Mouse (Mus musculus): ENCODE data around the gene Vegfb.
"Not testable (repeated sequence)": the region's sequence is repeated elsewhere in the genome, so short reads cannot be mapped to it uniquely, and the experiment has no call there.

The Vegfb gene

GRCm38 (mm10) chr19:6992011-6992858 is 4.8 kb upstream of the Vegfb start, which contains the start of gene Dnajc4:
Dnajc4 (minus strand) TSS chr19:6992572.
- peak; percentile 90 for DNase-seq (ENCODE audit: low read depth, low spot score)

GRCm38 (mm10) chr19:6991166-6991565 is 3.7 kb upstream of the Vegfb start:
- DNase-seq (ENCODE audit: low read depth, low spot score): not testable (repeated sequence)

DNA sequence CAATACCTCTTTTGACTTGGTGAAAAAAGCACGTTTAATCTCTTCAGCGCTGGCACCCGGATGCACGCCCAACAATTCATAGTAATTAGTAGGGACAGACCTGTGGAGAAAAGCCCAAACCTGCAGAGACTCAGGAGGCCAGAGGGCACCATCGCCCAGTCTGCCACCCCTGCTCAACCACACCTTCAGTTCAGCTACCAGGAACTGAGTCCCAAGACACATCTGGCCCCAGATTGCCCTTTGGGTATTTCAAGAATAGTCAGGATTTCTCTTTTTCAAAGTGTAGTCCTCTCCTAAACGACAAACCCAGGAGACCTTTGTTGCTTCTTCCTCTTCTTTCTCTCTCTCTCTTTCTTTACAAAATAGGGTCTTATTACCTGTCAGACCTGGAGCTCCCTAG is 3.3 kb upstream of the Vegfb start:
- DNase-seq (ENCODE audit: low read depth, low spot score): no peak

GRCm38 (mm10) chr19:6989251-6989650 is 1.8 kb upstream of the Vegfb start:
- no peak for DNase-seq (ENCODE audit: low read depth, low spot score)

GRCm38 (mm10) chr19:6987904-6988285 is 444 bp upstream of the Vegfb start:
- no peak for DNase-seq (ENCODE audit: low read depth, low spot score)

DNA sequence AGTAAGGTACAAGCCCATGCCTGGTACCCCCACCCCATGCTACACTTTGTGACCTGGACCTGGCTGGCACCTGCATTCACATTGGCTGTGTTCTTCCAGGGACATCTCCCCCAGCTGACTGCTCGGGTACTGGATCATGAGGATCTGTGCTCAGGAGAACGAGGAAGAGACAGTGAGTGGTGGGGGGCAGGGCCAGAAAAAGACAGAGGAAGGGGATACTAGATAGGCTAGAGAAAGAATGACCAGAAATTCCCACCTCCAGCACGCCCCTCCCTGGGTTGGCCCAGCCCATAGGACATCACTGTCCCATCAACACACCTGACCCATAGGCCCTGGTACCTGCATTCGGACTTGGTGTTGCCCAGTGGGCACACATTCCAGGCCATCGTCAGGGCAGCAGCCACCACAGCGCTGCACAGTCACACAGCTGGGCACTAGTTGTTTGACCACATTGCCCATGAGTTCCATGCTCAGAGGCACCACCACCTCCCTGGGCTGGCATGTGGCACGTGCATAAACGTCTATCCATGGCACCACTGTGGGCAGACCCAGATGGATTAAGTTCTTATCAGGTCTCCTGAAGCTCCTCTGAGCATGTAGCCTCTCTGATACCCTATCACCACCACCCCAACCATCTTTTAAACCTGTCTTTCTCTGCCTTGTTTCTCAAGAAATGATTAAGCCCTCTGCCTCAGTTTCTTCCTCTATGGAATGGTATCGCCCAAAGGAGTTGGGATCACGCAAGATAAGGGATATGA is 1.3 kb downstream of the Vegfb start:
- no peak for DNase-seq (ENCODE audit: low read depth, low spot score)

DNA sequence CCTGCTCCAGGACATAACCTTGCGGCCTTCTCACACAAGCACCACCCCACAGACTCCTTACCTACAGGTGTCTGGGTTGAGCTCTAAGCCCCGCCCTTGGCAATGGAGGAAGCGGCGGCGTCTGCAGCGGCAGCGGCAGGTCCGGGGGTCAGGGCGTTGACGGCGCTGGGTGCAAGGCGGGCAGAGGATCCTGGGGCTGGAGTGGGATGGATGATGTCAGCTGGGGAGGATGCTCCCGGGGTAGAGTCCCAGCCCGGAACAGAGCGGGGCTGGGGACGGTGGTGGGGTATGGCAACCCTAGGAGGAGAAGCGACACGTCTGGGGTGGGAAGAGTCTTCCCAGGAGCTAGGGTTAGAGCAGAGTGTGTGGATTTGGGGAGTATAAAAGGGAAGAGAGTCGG is 2.2 kb downstream of the Vegfb start:
- DNase-seq (ENCODE audit: low read depth, low spot score): no peak

- no peak for DNase-seq (ENCODE audit: low read depth, low spot score)
These were observed 3.8 kb downstream of the Vegfb start for GRCm38 (mm10) chr19:6983621-6984020.

DNA sequence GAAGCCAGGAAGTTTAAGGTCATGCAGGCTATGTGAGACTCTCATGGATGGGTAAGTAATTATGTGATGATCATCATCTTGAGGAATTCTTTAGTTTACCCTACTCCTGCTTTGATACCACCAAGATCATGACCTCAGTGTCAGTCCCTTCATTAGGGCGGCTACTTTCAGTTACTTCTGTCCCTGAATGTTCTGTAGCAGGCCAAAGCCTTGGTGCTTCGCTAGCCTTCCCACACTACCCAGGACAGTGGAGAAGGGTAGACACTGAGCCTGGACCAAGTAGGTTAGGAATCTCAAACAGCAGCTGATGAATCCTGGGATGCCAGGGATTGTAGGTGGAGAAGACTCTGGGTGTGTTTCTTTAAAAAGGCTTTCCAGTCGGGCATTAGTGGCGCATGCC is 6.0 kb downstream of the Vegfb start:
- no peak for DNase-seq (ENCODE audit: low read depth, low spot score)

DNA sequence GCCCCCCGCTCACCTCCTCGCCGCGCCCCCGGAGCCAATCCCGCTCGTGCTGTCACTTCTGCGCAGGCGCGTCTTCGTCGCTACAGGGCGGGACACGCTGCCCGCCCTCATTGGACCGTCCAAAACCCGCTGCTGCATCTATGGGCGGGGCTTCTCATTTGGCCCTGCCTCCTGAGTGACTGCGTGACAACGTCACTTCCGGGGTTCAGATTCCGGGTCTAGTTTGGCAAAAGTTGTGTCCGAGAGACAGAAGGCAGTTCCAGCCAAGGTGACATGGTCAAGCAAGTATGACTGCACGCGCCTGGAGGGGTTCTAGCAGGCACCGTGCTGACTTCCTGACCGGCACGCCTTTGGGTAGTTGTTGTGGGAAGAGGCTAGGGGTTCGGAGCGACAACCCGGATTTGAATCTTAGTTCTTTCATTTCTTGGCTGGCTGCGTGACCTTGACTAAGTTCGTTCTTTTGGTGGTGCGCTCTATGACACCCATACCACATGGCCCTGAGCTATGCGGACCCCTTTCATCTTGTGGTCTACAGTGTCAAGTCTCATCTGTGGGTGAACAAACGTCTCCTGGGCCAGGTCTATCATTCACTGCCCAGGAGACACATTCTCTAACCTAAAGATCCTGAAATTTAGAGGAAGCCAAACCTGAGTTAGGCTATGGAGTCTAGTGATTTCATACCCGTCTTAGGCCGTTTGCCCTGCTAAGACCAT is 6.9 kb downstream of the Vegfb start, which contains the start of gene Fkbp2:
Fkbp2 (minus strand) TSS at position 121 of the 713 bp plus-strand sequence.
- peak; percentile 97 for DNase-seq (ENCODE audit: low read depth, low spot score)

GRCm38 (mm10) chr19:6979486-6980380 is 7.7 kb downstream of the Vegfb start:
- DNase-seq (ENCODE audit: low read depth, low spot score): peak; percentile 96

DNA sequence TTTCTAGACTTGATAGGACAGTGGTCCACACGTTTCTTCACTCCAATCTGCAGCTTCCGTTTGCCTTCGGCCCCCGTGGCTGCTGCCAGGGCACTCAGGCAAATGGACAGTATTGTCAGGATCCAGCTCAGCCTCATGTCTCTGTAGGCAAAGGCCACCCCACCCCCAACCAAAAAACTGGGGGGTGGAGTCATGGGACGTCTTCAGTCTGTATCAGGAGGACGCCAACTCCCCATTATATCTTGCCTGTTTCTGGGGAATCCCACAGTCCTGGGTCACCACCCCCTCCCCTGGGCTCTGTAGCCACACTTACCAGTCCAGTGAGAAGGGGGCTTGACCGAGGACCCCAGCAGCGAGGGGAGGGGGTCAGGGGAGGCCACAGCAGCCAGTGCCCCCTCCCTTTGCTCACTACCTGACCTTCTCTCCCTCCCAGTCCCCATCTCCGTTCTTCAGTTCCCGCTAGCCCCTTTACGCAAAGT is 8.4 kb downstream of the Vegfb start:
- DNase-seq (ENCODE audit: low read depth, low spot score): no peak

- DNase-seq (ENCODE audit: low read depth, low spot score): no peak
These were observed 8.8 kb downstream of the Vegfb start for GRCm38 (mm10) chr19:6978639-6978974.

GRCm38 (mm10) chr19:6977759-6978638 is 9.5 kb downstream of the Vegfb start:
- DNase-seq (ENCODE audit: low read depth, low spot score): no peak

DNA sequence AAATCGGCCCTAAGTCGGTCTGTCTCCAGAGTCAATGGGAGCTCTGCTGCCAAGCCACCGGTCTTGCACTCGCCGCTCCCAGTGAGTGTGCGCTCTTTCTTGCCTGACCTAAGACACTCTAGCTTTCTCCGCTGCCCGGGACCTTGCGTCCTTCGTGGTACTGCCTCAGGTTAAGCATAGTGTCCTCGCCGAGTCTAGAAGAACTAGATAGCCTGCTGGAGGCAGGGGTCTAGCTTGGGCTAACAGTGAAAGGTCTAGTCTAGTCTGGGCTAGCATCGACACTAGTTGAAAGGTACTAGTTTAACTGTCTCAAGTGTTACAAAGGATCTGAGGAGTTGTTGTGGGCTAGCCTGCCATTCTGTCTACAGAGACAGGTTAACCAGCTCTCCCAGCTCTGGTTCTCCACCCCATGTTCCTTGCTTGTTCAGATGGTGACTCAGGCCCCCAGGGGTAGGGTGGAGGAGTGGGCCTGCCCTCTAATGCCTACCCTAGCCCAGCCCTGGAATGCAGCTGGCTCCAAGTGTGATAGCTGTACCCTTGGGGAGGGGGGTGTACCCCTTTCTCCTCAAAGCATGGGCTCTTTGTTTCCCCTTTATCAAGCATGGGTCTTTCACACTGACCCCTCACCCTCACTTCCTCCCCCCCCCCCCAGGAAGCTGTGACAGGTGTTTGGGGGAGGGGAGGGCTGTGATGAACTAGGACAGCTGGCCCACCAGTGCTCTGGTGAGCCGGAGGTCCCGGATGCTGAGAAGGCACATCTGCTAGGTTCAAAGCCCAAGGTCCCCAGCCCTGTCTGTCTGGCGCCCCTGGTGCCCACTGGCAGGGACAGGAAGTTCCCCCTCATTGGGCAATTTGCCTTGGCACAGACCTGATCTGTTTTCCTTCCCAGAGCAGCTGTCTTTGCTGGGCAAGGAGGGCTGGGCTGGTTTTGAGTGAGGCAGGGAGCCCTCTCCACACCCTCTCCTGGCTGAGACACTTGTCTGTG is 11.6 kb downstream of the Vegfb start, which contains the start of gene Plcb3:
Plcb3 (minus strand) TSS at position 934 of the 985 bp plus-strand sequence.
- DNase-seq (ENCODE audit: low read depth, low spot score): peak; percentile 62

GRCm38 (mm10) chr19:6974211-6975205 is 12.9 kb downstream of the Vegfb start, which contains the start of gene Ppp1r14b:
Ppp1r14b (plus strand) TSS chr19:6974968.
- DNase-seq (ENCODE audit: low read depth, low spot score): no peak

GRCm38 (mm10) chr19:6973581-6974190 is 13.8 kb downstream of the Vegfb start:
- DNase-seq (ENCODE audit: low read depth, low spot score): no peak
